Mouse (Mus musculus): ENCODE measurements around the gene Pkd2.

- TF ChIP-seq POLR2A (IDR thresholded peaks at IDR 0.05; ENCODE audit: insufficient read depth, low read depth, low read length) (no peak), CTCF (IDR thresholded peaks at IDR 0.05; ENCODE audit: insufficient read depth, low read depth, low read length) (no peak)
Observed at GRCm38 (mm10) chr5:104417721-104418120, 41.5 kb upstream of the Pkd2 start.

Measured in olfactory bulb, adult 2 months (tissue).